Mouse (Mus musculus) Patski (cell line): ENCODE data around the gene Lekr1. TPM values are rescaled to one million over a fixed set of nuclear protein-coding genes. Genes with fewer than 3 reads are reported as not detected.

ENCODE experiments used
- ATAC-seq: fragments of 100-300 bp; one replicate; pipeline ENCODE4 v1.8.0; 2021
- CTCF ChIA-PET: fragments of 350-600 bp; sonication (Branson Sonifier 250); formaldehyde crosslinking; loops from one replicate; lab custom pipeline; 2022; ENCODE audit warnings: inconsistent platforms; lab: Charles Lee
- POLR2A ChIA-PET: fragments of 350-600 bp; sonication (Branson Sonifier 250); formaldehyde crosslinking; loops from one replicate; lab custom pipeline; 2022; ENCODE audit warnings: antibody characterized with exemption, inconsistent platforms; lab: Charles Lee
- DNase-seq: peaks from one replicate; pipeline ENCODE4 v3.0.0-alpha.2; 2011; ENCODE audit warnings: low read depth, low spot score
- H3K27me3 ChIP-seq: fragments of 371-371 bp; one replicate; pipeline ENCODE4 v1.5.1; 2021
- CTCF ChIP-seq: fragments of 100-300 bp; IDR thresholded peaks from one replicate; pipeline ENCODE4 v1.5.1; 2021
- in situ Hi-C: fragments of 300-500 bp; cut with MboI; formaldehyde crosslinking; loops from 3 replicates; pipeline ENCODE4 v1.11.1; 2018; ENCODE audit warnings: low pct_unique_long_range_greater_than_20kb, mixed read lengths
- polyA plus RNA-seq: library from polyadenylated mRNA; unstranded; gene quantifications from one replicate; pipeline ENCODE4 v1.2.3, GENCODE M21; 2021

Lekr1 gene
- polyA plus RNA-seq, 1 experiment from 2014 or later: 10.0 TPM

DNA sequence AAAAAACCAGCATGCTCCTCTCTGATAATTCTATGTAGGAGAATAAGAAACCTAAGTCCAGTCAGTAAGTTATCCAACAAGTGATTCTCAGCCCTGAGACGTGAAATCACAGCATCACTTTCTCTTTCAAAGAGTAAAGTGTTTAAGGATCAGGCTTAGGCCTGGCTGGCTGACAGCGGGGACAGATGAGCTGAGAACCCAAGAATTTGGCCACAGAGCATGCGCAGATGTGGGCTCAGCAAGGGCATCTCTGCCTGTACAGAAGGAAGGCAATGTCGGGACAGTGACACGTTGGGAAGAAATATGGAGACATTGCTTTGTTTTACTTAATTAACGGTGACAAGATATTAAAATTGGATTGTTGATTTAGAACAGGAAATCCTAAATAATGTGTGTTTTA, 160.7 kb downstream of the Lekr1 start:
- in situ Hi-C loops: no loop called here
- CTCF ChIA-PET: interaction anchor here (0.7 to 1.9 kb wide), 3 partner anchors 10 to 41 kb away, joined by 4 read pairs; no protein-coding TSS in a partner anchor
- no peaks in the 10 kb centered on the region for H3K27me3 ChIP-seq
- DNase-seq (no peak), ATAC-seq (no peak)
- TF ChIP-seq CTCF: no peak
- POLR2A ChIA-PET: no interaction called here

DNA sequence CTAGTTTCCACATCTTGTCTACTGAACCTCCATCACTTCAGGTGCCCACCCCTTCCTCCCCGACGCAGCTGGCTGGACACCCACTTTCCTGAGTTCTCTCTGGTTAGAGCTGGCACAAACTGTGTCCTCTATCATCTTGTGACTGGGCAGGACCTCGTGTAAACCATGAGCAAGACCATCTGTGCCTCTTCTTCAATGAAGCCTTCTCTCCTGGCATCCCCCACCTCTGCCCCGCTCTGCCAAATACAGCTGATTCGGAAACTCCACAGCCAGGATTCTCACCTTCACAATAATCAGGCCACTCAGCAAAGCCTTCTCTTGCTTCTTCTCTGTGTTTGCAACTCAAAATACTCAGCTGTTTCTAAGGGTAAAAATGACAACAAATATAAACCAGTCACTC, 161.4 kb downstream of the Lekr1 start:
- ATAC-seq: no peak
- in situ Hi-C loops: no loop called here
- no peaks in the 10 kb centered on the region for H3K27me3 ChIP-seq
- CTCF ChIA-PET: interaction anchor here (1.9 kb wide), 2 partner anchors 13 to 42 kb away, joined by 4 read pairs; no protein-coding TSS in a partner anchor
- TF ChIP-seq CTCF: no peak
- POLR2A ChIA-PET: interaction anchor here (1.0 kb wide), 1 partner anchor 25 kb away, joined by 3 read pairs; no protein-coding TSS in a partner anchor
- no peak for DNase-seq

DNA sequence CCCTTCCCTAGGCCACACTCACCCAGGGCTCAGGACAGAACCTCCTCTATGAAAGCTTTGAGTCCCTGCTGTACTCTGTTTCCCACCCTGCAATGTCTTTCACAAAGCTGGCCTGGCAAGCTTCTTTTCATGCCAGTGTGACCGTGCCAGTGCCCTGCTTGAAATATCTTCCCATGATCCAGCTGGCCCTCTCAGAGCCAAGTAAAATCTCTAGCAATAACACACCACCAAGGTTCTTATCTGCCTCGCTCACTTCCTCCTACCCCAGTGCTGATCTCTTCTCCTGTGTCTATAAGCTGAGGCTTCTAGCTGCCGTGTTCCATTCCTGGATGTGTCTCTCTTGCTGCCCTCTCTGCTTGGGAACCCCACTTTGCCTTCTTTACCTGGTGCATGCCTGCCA, 162.0 kb downstream of the Lekr1 start:
- CTCF ChIA-PET: interaction anchor here (1.9 kb wide), 2 partner anchors 12 to 42 kb away, joined by 4 read pairs; no protein-coding TSS in a partner anchor

DNA sequence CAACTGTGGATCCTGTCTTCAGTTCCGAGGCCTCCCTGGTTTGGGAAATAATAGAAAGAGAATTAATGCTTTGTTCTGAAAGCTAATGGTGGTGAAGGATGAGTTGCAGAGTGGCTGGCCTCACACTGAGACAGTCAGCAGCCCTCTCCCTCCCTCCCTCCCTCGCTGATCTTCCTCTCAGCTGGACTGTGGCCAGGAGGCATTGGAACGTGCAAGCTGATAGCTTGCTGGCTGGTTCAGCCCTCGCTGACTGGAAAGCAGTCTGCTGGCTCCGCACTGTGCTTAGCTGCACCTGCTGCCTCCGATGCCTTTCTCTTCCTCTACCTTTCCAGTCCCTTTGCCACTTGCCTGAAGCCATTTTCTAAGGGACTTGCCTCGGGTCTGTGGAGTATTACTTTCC, 163.2 kb downstream of the Lekr1 start:
- CTCF ChIA-PET: no interaction called here
- in situ Hi-C loops: no loop called here
- no peak for TF ChIP-seq CTCF
- peak; percentile 90 for ATAC-seq
- peaks cover 4% of the 10 kb centered on the region for H3K27me3 ChIP-seq
- peak; percentile 57 for DNase-seq
- POLR2A ChIA-PET: no interaction called here

More for the DNA sequence above, 162.0 kb downstream of the Lekr1 start:
- DNase-seq (no peak), ATAC-seq (no peak)
- H3K27me3 ChIP-seq: peaks cover 2% of the 10 kb centered on the region
- in situ Hi-C loops: no loop called here
- POLR2A ChIA-PET: interaction anchor here (0.6 to 1.0 kb wide), 2 partner anchors 25 to 342 kb away, joined by 3 read pairs; no protein-coding TSS in a partner anchor
- TF ChIP-seq CTCF: no peak

DNA sequence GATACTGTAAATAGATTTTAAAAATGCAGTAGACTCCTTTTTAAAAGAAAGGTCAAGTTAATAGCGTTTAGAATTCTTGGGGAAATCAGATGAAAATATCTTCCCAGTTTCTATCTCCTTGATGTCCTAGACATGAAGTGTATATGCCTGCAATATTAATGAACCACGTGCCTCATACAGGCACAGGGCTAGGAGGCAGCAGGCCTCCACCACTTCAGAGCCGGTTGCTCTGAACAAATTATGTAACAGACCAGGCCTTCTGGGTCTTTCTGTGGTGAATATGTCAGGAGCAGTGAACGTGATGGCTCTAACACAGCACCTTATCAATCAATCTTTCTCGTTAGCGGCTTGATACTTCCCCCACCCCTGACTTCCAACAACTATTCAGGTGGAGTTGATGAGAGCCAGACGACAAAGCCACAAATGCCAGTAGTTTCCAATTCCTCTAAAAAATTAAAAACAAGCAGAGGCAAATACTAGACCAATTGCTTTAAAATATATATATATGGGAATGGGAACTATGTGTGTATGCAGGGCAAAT, 164.0 kb downstream of the Lekr1 start:
- in situ Hi-C loops: no loop called here
- peaks cover 4% of the 10 kb centered on the region for H3K27me3 ChIP-seq
- CTCF ChIA-PET: interaction anchor here (1.0 to 1.1 kb wide), 2 partner anchors 14 to 100 kb away, joined by 3 read pairs; no protein-coding TSS in a partner anchor
- DNase-seq (no peak), ATAC-seq (no peak)
- no peak for TF ChIP-seq CTCF
- POLR2A ChIA-PET: no interaction called here

DNA sequence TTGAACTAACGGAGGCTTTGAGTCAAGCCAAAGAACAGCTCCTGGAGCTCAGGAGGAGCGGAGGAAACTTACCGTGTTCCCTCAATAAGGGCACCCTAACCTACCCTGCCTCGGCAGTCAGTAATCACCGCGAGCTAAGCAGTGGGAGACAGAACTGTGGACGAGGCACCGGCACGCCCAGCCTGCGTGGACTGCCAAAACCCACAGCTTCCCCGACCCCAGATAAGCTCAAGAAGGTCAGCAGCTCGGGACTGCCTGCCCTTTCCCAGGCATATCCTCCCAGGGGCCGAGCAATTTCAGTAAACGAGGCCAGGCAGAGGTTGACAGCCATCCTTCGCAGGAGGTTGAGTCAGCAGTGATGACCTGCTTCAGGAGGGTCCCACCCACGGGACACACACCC, 164.8 kb downstream of the Lekr1 start:
- ChIA-PET POLR2A (no interaction called here), CTCF (interaction anchor here (1.0 to 1.1 kb wide), 4 partner anchors 13 to 99 kb away, joined by 3 read pairs; no protein-coding TSS in a partner anchor)
- no peak for DNase-seq
- in situ Hi-C loops: no loop called here
- H3K27me3 ChIP-seq: peaks cover 4% of the 10 kb centered on the region
- TF ChIP-seq CTCF: no peak
- no peak for ATAC-seq

DNA sequence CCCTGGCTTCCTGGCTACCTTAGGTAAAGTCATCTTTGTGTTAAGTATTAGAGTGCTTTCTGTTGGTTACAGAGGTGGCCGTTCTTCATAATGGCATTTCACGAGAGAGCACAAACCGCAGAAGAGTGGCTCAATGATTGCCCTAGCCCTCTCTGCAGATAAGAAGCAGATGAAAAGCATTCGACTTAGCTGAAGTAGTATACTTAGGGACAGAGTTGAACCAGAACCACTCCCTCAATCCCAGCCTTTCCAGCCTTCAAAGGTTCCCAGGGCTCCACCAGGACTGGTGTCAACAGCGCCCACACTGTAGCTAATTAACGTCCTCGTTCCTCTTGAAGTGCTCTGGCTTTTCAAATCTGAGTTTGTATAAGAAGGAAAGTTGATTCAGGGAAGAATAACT, 166.4 kb downstream of the Lekr1 start:
- DNase-seq: no peak
- TF ChIP-seq CTCF: no peak
- in situ Hi-C loops: no loop called here
- ChIA-PET POLR2A (interaction anchor here (0.9 kb wide), 1 partner anchor 57 kb away, joined by 3 read pairs; no protein-coding TSS in a partner anchor), CTCF (interaction anchor here (2.4 kb wide), 1 partner anchor 90 kb away, joined by 6 read pairs; no protein-coding TSS in a partner anchor)
- H3K27me3 ChIP-seq: peaks cover 4% of the 10 kb centered on the region
- ATAC-seq: no peak

DNA sequence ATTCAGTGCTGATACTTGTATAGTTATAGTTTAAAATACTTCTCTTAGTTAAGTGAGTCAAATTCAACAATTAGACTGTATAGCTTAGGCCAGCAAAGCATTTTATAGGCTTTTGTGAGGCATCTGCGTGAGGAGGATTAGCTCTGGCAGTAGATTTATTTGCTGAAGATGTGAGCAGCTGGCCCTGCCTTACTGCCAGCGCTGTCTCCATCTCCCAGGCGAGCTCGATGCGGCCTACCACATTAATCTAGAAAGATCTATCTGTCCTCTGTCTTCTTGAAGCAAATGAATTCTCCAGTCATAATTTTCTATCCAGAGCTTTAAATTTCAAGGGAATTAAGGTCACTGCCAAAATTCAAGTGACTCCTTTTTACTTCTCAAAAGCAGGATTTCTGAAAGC, 170.4 kb downstream of the Lekr1 start:
- in situ Hi-C loops: no loop called here
- peaks cover 4% of the 10 kb centered on the region for H3K27me3 ChIP-seq
- ChIA-PET CTCF (interaction anchor here (1.1 to 2.0 kb wide), 4 partner anchors 8 to 18 kb away, joined by 4 to 9 read pairs (median 4); no protein-coding TSS in a partner anchor), POLR2A (no interaction called here)
- DNase-seq: no peak
- no peak for ATAC-seq
- no peak for TF ChIP-seq CTCF

DNA sequence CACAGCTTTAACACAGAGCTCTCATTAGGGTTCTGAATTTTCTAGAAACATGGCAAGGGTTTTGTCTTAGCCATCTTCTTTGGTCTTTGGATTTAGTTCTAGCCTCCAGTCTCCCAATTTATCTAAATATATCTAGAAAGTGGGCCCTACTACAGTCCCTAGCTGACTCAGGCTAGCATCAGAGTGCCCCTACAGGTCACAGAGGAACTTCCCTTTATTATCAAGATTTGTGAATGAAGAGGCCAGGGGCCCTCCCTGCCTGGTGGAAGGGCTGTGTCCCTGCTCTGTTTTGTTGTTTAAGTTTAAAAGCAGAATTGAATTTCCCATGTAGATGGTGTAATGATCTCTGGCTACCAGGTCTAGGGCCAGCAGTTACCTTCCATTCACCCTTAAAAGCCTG, 173.6 kb downstream of the Lekr1 start:
- DNase-seq: no peak
- in situ Hi-C loops: no loop called here
- H3K27me3 ChIP-seq: no peaks in the 10 kb centered on the region
- ChIA-PET POLR2A (no interaction called here), CTCF (interaction anchor here (1.1 to 1.6 kb wide), 2 partner anchors 12 to 16 kb away, joined by 4 read pairs; no protein-coding TSS in a partner anchor)
- TF ChIP-seq CTCF: peak; percentile 35
- ATAC-seq: no peak

DNA sequence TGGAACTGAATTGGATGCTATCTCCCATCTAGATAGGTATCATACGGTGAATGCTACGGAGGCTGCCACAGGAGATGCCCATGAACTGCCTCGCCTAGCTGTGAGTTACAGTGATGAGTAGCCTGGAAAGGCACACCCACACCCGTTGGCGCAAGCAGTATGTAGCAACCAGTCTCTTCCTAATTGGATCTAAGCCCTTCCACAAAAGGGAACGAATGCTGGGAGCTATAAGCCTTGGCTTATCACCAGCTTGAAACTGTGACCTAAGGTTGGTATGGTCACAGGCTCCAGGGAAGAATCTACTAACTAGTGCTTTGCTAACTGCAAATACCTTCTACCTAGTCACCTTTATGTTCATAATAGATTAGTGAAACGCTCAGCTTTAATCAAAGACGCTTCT, 175.1 kb downstream of the Lekr1 start:
- ATAC-seq: no peak
- DNase-seq: no peak
- TF ChIP-seq CTCF: no peak
- no peaks in the 10 kb centered on the region for H3K27me3 ChIP-seq
- CTCF ChIA-PET: no interaction called here
- in situ Hi-C loops: no loop called here
- POLR2A ChIA-PET: no interaction called here
